Mouse (Mus musculus) liver, embryonic 11.5 days (tissue): ENCODE measurements at regions not wholly inside any gene's neighbourhood (a gene's known extent, or its start where the extent isn't known, plus 50 kb on each side); places are given as distances from the start of the nearest gene placed in this dataset.

Experiments used
- ATAC-seq: fragments of 200-750 bp; cut with Nextera tagmentation; replicated peaks from 2 replicates; pipeline ENCODE4 v1.8.0; 2017; ENCODE audit warnings: moderate number of reproducible peaks, mild to moderate bottlenecking, moderate TSS enrichment, moderate library complexity; ENCODE audit not compliant: low FRiP score
- DNase-seq: peaks from one replicate; pipeline ENCODE4 v3.0.0-alpha.2; 2017; ENCODE audit warnings: low spot score
- H3K27ac ChIP-seq: fragments of 300-500 bp; sonication (generic); 2 replicates; pipeline ENCODE4 v1.5.1; 2014; ENCODE audit warnings: mild to moderate bottlenecking, low read depth, low read length, control low read depth
- H3K27me3 ChIP-seq: fragments of 300-500 bp; sonication (generic); replicated peaks from 2 replicates; pipeline ENCODE4 v1.6.1; 2014; ENCODE audit warnings: low read length, mixed read lengths; ENCODE audit not compliant: control insufficient read depth, insufficient read depth
- H3K36me3 ChIP-seq: fragments of 300-500 bp; sonication (generic); 2 replicates; pipeline ENCODE4 v1.6.1; 2014; ENCODE audit warnings: mild to moderate bottlenecking, low read length, moderate library complexity, mixed read lengths; ENCODE audit not compliant: control insufficient read depth, insufficient read depth
- H3K4me1 ChIP-seq: fragments of 300-500 bp; sonication (generic); replicated peaks from 2 replicates; pipeline ENCODE4 v1.6.1; 2014; ENCODE audit warnings: low read length, mixed read lengths; ENCODE audit not compliant: control insufficient read depth, insufficient read depth
- H3K4me2 ChIP-seq: fragments of 300-500 bp; sonication (generic); 2 replicates; pipeline ENCODE4 v1.6.1; 2014; ENCODE audit warnings: mild to moderate bottlenecking, control low read depth, moderate library complexity
- H3K4me3 ChIP-seq: fragments of 300-500 bp; sonication (generic); 2 replicates; pipeline ENCODE4 v1.5.1; 2014; ENCODE audit warnings: low read depth, low read length, control low read depth
- H3K9ac ChIP-seq: fragments of 300-500 bp; sonication (generic); 2 replicates; pipeline ENCODE4 v1.6.1; 2014; ENCODE audit warnings: low read depth, low read length, control low read depth
- H3K9me3 ChIP-seq: fragments of 300-500 bp; sonication (generic); 2 replicates; pipeline ENCODE4 v1.6.1; 2016; ENCODE audit warnings: low read length, inconsistent platforms, mixed read lengths; ENCODE audit not compliant: control insufficient read depth
- WGBS: fragments of 180-500 bp; shearing (Covaris S2); extraction: QIAGEN DNeasy Blood & Tissue Kit; methylation state at CpG from one replicate; pipeline ENCODE4 v1.1.7; 2014; 5-methylcytosine and 5-hydroxymethylcytosine counted together

DNA sequence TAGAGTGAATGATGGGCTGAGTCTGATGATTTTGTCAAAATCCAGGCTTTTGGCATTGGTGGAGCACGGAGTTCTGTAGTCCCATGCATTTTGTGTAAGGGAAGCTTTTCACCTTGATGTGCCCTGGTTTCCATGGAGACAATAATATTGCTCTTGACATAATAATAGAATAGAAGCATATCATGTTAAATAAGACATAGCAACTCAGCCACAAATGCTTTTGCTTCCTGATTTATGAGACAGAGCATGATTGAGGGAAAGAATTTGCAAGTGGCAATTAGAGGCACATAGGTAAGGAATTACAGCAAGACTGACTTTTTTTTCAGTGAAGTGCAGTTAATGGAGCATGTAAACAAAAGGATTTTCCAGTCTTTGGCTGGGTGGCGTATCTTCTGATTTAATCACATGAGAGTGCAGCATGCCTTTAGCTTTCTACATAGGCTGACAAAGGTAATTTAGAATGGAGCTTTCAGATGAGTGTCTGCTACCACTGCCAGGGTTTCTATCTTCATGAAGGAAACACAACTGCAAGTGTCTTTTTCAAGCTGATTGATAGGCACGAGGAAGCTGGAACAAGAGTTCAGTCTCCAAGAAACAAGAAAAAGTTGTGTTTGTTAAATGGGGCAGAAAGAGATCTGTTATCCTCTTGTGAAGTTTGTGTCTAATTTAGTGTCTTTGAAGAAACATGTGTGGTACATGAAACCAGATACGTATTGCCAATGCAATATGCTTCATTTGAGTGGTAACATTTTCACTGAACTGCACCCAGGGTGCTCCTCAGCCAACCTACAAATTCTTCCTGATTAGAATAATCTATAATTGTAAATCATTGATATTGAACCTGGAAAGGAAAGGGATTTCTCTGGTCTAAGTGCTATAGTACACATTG lies 1913.2 kb downstream of the 9330182O14Rik start:
- WGBS: 62% methylated on average over 4 of the region's 4 CpGs
- Histone ChIP-seq H3K36me3 (no peaks in the 10 kb centered on the region), H3K9me3 (no peaks in the 10 kb centered on the region), H3K9ac (no peak overlapping the region), H3K27ac (no peak overlapping the region), H3K4me3 (no peak overlapping the region), H3K4me1 (no peaks in the 10 kb centered on the region), H3K27me3 (no peaks in the 10 kb centered on the region), H3K4me2 (no peak overlapping the region)
- no peak for ATAC-seq
- no peak for DNase-seq

DNA sequence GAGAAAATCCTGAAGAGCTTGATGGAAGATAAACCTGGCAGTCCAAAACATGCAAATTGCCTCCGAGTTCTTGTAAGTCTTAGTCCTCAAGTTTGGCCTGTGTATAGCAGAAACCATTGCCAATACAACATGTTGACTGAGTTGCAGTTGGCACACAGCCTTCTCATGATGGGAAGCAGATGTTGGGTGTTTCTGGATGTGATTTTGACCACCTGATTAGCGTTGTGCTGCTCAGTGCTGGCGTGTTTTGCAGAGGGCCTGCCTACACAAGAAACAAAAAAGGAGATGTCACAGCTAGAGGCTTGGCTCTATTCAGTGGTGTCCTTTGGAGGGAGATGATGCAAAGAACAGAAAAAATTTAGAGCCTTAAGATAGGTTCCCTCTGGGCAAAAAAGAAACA lies 1922.6 kb downstream of the 9330182O14Rik start:
- no peak overlapping the region for H3K4me2 ChIP-seq
- no peaks in the 10 kb centered on the region for H3K9me3 ChIP-seq
- H3K36me3 ChIP-seq: no peaks in the 10 kb centered on the region
- no peak overlapping the region for H3K27ac ChIP-seq
- no peaks in the 10 kb centered on the region for H3K4me1 ChIP-seq
- no peak overlapping the region for H3K4me3 ChIP-seq
- no peaks in the 10 kb centered on the region for H3K27me3 ChIP-seq
- ATAC-seq: no peak
- WGBS: 62% methylated on average over 3 of the region's 3 CpGs
- no peak overlapping the region for H3K9ac ChIP-seq
- DNase-seq: no peak

DNA sequence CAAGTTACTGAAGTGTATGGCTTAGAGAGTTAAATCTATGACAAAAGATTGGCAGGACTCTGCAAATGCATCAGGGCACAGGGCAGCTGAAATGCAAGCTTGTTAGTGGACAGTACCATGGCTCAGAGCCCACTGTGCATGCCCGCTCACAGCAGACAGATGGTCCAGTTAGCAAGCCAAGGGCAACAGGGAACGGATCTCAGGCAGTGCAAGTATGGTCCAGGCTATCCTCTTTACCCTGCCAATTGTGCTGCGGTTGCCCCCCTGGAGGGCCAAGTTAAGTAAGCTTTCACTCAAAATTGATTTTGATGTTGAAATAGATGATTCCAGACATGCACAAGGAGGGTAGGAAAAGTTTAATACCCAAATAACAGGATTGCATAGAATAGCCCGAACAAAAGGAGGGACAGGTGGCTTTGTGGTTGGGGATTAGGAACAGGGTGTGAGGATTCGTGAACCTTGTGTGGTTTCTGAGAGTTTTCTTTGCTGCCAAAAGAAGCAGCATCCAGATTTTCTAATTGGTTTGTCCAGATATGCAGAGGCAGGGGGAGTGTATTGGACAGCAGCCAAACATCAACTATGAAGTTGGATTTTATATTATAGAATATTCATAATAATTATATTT lies 1934.2 kb downstream of the 9330182O14Rik start:
- no peak overlapping the region for H3K4me3 ChIP-seq
- ATAC-seq (no peak), DNase-seq (no peak)
- no peak overlapping the region for H3K4me2 ChIP-seq
- no peak overlapping the region for H3K9ac ChIP-seq
- no peaks in the 10 kb centered on the region for H3K36me3 ChIP-seq
- no peaks in the 10 kb centered on the region for H3K4me1 ChIP-seq
- no peaks in the 10 kb centered on the region for H3K27me3 ChIP-seq
- WGBS: 81% methylated on average over 5 of the region's 5 CpGs
- H3K27ac ChIP-seq: no peak overlapping the region
- H3K9me3 ChIP-seq: no peaks in the 10 kb centered on the region

DNA sequence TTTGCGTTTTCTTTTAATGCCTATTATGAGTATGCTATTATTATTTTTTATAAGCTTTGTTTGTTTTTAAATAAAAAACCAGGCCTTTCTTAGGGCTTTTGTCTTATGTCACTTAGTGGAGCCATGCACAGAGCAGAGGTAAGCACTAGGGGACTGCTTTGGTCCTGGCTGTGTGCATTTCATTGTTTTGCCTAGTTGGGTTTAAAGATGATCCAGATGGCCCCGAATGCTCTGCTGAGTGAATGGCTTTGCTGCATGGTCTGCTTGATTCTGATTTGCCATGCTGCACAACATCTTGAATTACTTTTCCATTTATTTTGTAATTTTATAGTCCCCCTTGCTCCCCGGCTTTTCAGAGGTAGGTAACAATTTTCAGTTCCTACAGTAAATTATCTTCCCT lies 1934.9 kb downstream of the 9330182O14Rik start:
- DNase-seq: no peak
- no peak overlapping the region for H3K27ac ChIP-seq
- WGBS: 82% methylated on average over 3 of the region's 3 CpGs

DNA sequence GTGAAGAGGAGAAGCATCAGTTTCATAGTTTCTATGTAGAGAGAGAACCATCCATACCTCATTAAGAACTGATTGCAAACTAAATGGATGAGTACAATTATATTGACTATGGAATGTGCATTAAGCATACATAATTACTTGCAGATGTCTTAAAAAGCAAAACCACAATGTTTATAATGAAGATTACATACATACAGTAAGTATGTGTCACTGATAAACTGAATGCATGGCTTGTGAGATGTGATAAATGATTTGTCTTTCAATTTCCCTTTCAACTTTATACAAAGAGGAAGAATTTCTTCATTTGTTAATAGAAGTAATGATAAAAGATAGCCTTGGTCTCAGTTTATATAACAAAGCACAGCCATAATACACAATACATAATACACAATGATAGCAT lies 1939.3 kb downstream of the 9330182O14Rik start:
- H3K9me3 ChIP-seq: no peaks in the 10 kb centered on the region
- H3K27ac ChIP-seq: no peak overlapping the region
- DNase-seq: no peak
- H3K4me1 ChIP-seq: no peaks in the 10 kb centered on the region
- H3K4me2 ChIP-seq: no peak overlapping the region
- no peak overlapping the region for H3K9ac ChIP-seq
- ATAC-seq: no peak
- no peak overlapping the region for H3K4me3 ChIP-seq
- H3K27me3 ChIP-seq: no peaks in the 10 kb centered on the region
- no peaks in the 10 kb centered on the region for H3K36me3 ChIP-seq

More for the DNA sequence above, 1934.9 kb downstream of the 9330182O14Rik start:
- Histone ChIP-seq H3K9ac (no peak overlapping the region), H3K4me2 (no peak overlapping the region), H3K36me3 (no peaks in the 10 kb centered on the region), H3K4me1 (no peaks in the 10 kb centered on the region), H3K27me3 (no peaks in the 10 kb centered on the region), H3K4me3 (no peak overlapping the region), H3K9me3 (no peaks in the 10 kb centered on the region)
- ATAC-seq: no peak

DNA sequence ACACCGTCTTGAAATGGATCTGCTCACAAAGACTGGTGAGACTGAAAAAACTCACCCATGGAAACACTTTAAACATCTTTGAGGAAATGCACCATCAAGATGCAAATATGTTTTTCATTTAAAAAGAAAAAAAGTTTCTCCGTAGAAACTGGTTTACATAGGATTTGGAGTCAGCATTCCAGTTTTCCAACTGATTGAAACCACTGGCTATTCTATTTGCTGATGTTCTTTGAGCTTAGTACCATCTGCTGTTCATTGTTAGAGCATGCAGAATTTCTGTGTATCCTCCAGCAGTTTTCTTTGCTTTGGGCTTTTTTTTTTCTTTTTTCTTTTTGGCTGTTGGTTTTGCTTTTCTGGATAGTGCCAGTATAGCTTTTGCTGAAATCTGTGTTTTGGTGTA lies 1948.3 kb downstream of the 9330182O14Rik start:
- no peaks in the 10 kb centered on the region for H3K27me3 ChIP-seq
- WGBS: 80% methylated on average over 2 of the region's 2 CpGs
- H3K36me3 ChIP-seq: no peaks in the 10 kb centered on the region
- H3K9ac ChIP-seq: no peak overlapping the region
- DNase-seq (no peak), ATAC-seq (no peak)
- no peak overlapping the region for H3K27ac ChIP-seq
- H3K9me3 ChIP-seq: no peaks in the 10 kb centered on the region
- no peak overlapping the region for H3K4me2 ChIP-seq
- H3K4me1 ChIP-seq: no peaks in the 10 kb centered on the region
- no peak overlapping the region for H3K4me3 ChIP-seq

DNA sequence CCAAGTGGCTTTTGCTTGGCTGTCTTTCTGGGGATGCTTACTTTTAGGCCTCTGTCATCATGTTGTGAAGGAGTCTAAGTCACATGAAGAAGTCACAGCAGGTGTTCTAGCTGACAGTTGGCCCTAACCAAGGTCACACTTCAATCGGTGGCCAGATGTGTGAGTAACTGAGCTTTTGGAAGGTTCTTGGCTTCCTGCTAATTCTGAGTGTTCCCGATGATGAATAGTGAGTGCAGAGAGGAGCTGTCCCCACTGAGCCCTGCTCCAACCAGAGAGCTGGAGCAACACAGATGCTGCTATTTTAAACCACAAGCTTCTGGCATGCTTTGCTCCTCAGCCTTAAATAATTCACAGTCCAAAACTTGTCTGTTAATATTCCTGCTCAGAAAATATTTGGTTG lies 1966.6 kb downstream of the 9330182O14Rik start:
- Histone ChIP-seq H3K4me3 (no peak overlapping the region), H3K9ac (no peak overlapping the region), H3K27ac (no peak overlapping the region), H3K4me1 (no peaks in the 10 kb centered on the region), H3K9me3 (no peaks in the 10 kb centered on the region), H3K36me3 (no peaks in the 10 kb centered on the region), H3K4me2 (no peak overlapping the region), H3K27me3 (no peaks in the 10 kb centered on the region)
- DNase-seq (no peak), ATAC-seq (no peak)
- WGBS: 60% methylated on average over 2 of the region's 2 CpGs

DNA sequence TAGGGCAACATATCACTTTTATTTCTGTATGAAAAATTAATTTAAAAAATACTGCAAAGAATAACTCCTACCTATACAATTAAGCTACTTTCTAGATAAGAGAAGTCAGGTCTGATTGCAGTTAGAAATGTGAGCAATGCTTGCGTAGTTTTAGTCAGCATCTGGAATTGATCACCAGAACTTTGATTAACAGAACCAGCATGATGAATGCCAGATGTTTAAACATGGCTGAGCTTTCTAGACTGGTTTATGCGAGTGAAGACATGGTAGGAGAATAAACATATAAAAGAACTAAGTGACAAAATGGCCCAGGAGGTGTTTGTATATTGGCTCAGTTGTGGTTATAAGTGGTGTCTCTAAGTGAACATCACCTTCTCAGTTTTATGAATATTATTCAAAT lies 1970.7 kb downstream of the 9330182O14Rik start:
- Histone ChIP-seq H3K27ac (no peak overlapping the region), H3K36me3 (no peaks in the 10 kb centered on the region), H3K4me3 (no peak overlapping the region), H3K9me3 (no peaks in the 10 kb centered on the region), H3K27me3 (no peaks in the 10 kb centered on the region), H3K9ac (no peak overlapping the region), H3K4me2 (no peak overlapping the region), H3K4me1 (no peaks in the 10 kb centered on the region)
- 60% methylated on average over 2 of the region's 2 CpGs for WGBS
- ATAC-seq (no peak), DNase-seq (no peak)

DNA sequence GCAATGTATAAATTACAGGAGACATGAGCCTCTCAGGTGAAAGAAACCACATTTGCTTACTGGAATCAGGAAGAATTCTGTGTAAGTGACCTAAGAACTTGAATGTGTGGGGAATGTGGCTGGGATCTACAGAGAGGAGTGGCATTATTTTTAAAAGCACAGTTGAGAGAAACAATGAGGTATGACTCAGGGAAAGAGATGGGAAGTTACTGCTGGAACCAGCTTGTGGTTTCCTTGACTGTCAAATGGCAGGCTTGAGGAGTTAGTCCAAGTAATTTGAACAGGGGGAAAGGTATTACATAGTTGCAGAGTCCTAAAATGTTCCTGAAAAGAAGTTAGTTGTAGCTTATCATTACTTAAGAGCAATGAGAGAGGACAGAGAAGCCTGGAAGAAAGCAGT lies 1972.9 kb downstream of the 9330182O14Rik start:
- H3K36me3 ChIP-seq: no peaks in the 10 kb centered on the region
- no peak overlapping the region for H3K9ac ChIP-seq
- no peak overlapping the region for H3K4me2 ChIP-seq
- ATAC-seq: no peak
- no peak for DNase-seq
- no peak overlapping the region for H3K27ac ChIP-seq
- H3K4me1 ChIP-seq: no peaks in the 10 kb centered on the region
- no peaks in the 10 kb centered on the region for H3K27me3 ChIP-seq
- no peaks in the 10 kb centered on the region for H3K9me3 ChIP-seq
- no peak overlapping the region for H3K4me3 ChIP-seq
